8 mouse cellular contexts compared by ENCODE assay signal in the genomic region with DNA sequence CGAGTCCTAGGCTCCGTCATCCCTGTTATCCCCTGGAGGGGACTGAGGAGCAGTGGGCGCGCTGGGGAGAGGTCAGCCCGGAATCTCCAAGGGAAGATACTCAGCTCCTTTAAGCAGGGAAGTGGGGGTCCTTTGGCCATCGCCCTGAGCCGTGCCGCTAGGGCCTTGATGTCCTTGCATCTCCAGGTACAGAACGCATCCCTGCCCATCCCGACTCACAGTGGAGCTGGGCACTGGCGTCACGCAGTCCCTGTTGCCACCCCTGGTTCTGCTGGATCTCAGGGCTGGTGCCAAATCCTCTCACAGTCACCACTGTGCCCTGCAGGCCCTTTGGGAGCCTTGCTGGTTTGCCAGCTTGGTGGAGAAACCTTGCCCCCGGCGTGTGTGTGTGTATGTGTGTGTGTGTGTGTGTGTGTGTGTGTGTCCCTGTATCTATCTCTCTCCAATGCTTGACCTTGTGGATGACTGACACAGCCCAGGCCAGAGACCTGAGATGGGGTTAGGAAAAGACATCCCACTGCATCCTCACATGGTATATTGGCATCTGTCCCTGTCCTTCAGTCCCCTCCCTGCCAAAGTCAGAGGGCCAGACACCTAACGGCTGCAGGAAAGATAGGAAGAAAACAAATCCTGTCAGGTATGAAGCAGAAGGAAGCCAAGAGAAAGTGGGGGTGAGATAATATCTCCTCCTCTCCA. TPM values are rescaled to one million over a fixed set of nuclear protein-coding genes. Genes with fewer than 3 reads are reported as not detected.
DNase-seq lines count a peak whose midpoint lies in the region; ATAC-seq lines count a peak whose summit lies in the region.

No protein-coding gene starts in this region.

- 0 out of 2 replicates have a peak, but pooled peaks cover 2% of the 10 kb centered on the region for H3K4me1 ChIP-seq in kidney, embryonic 14.5 days (ENCODE audit: control insufficient read depth, insufficient read depth, low read length)
- peaks cover 50% of the 10 kb centered on the region for H3K4me1 ChIP-seq in forebrain, embryonic 10.5 days
- H3K4me1 ChIP-seq in limb, embryonic 12.5 days (replicated peaks), result peaks cover 19% of the 10 kb centered on the region; the same call in 1 of the 2 replicates

- H3K9me3 ChIP-seq in kidney, embryonic 14.5 days (ENCODE audit: control insufficient read depth, low read length), result no peaks in the 10 kb centered on the region
- no peaks in the 10 kb centered on the region for H3K9me3 ChIP-seq in forebrain, embryonic 10.5 days
- H3K9me3 ChIP-seq in limb, embryonic 12.5 days, result no peaks in the 10 kb centered on the region

- H3K27me3 ChIP-seq in kidney, embryonic 14.5 days (ENCODE audit: control insufficient read depth, insufficient read depth, low read length), result peaks cover 13% of the 10 kb centered on the region
- peaks cover 54% of the 10 kb centered on the region for H3K27me3 ChIP-seq in forebrain, embryonic 10.5 days (ENCODE audit: poor library complexity, severe bottlenecking)
- H3K27me3 ChIP-seq in limb, embryonic 12.5 days, result peaks cover 57% of the 10 kb centered on the region

- H3K27ac ChIP-seq in kidney, embryonic 14.5 days (ENCODE audit: low read depth, low read length), result no peak overlapping the region
- peak overlapping the region; percentile 81 for H3K27ac ChIP-seq in forebrain, embryonic 10.5 days
- H3K27ac ChIP-seq in limb, embryonic 12.5 days, result no peak overlapping the region

- ATAC-seq in kidney, embryonic 14.5 days (ENCODE audit: low FRiP score, low TSS enrichment), result no peak
- no peak for ATAC-seq in limb, embryonic 12.5 days (ENCODE audit: insufficient number of reproducible peaks, insufficient read depth, low FRiP score, low TSS enrichment, low read depth)

- H3K4me3 ChIP-seq in kidney, embryonic 14.5 days (ENCODE audit: low read length), result peak overlapping the region; percentile 57
- H3K4me3 ChIP-seq in forebrain, embryonic 10.5 days, result peak overlapping the region; percentile 76
- peak overlapping the region; percentile 59 for H3K4me3 ChIP-seq in limb, embryonic 12.5 days (replicated peaks)

- no peak for DNase-seq in kidney, adult 11 months
- peak; percentile 74 for DNase-seq in brain, adult 2 months (ENCODE audit: low read depth, low spot score)
- no peak for DNase-seq in forebrain, embryonic 10.5 days (ENCODE audit: extremely low spot score, low spot score)
- peak; percentile 71 for DNase-seq in retina, postnatal 1 day
- no peak for DNase-seq in ovary, postnatal 36 days (ENCODE audit: low spot score)
- no peak for DNase-seq in B cell, adult 2 months

- no peaks in the 10 kb centered on the region for H3K36me3 ChIP-seq in kidney, embryonic 14.5 days (ENCODE audit: control insufficient read depth, insufficient read depth, low read length)
- H3K36me3 ChIP-seq in forebrain, embryonic 10.5 days (replicated peaks), result no peaks in the 10 kb centered on the region
- no peaks in the 10 kb centered on the region for H3K36me3 ChIP-seq in limb, embryonic 12.5 days

- WGBS in kidney, embryonic 14.5 days, result 9% methylated on average over 12 of the region's 15 CpGs
- WGBS in forebrain, embryonic 10.5 days, result 15% methylated on average over 15 of the region's 15 CpGs
- 12% methylated on average over 15 of the region's 15 CpGs for WGBS in limb, embryonic 12.5 days

- peak overlapping the region; percentile 66 for H3K9ac ChIP-seq in kidney, embryonic 14.5 days (ENCODE audit: low read depth, low read length)
- peak overlapping the region; percentile 70 for H3K9ac ChIP-seq in limb, embryonic 12.5 days (replicated peaks)

- peak overlapping the region; percentile 80 for H3K4me2 ChIP-seq in kidney, embryonic 14.5 days (replicated peaks; ENCODE audit: low read depth, low read length)
- H3K4me2 ChIP-seq in limb, embryonic 12.5 days, result peak overlapping the region; percentile 95

RNA-seq across cellular contexts. Expression of a gene that starts 0.6 kb away (rescaled TPM):
- 6.6 and 10.3 TPM in 2 replicates for polyA plus RNA-seq in kidney, embryonic 14.5 days (2014; fragmentation: Nextera tagmentation; extraction: Ambion mirVana)
- polyA plus RNA-seq in forebrain, embryonic 10.5 days (2016; fragmentation: Nextera tagmentation; extraction: Ambion mirVana), result 3.8 and 4.0 TPM in 2 replicates
- polyA plus RNA-seq in limb, embryonic 12.5 days (2016; fragmentation: Nextera tagmentation; extraction: Ambion mirVana), result 5.9 and 8.4 TPM in 2 replicates

Comparison
In these comparisons a context has a peak if more than half of its experiments do, and no peak if none do; other contexts are left out.
1. DNase-seq: peak in brain, adult 2 months (single experiment) and retina, postnatal 1 day (single experiment); none in kidney, adult 11 months (single experiment), forebrain, embryonic 10.5 days (single experiment), ovary, postnatal 36 days (single experiment) and B cell, adult 2 months (0 of 2).
2. Peak in every context shown above with its lines, with median percentiles within 50 percentile points of each other: H3K4me3 ChIP-seq.